Mouse (Mus musculus) left cerebral cortex, postnatal 10 days (tissue): ENCODE data around the gene Arhgef3. TPM values are rescaled to one million over a fixed set of nuclear protein-coding genes. Genes with fewer than 3 reads are reported as not detected.

Source experiments
- DNase-seq, 2 experiments: peaks; one replicate each; pipeline ENCODE4 v3.0.0; 2021 to 2022; ENCODE audit warnings: low spot score in 2 of 2, mixed read lengths in 1 of 2; ENCODE audit errors: extremely low spot score in 1 of 2
- intact Hi-C: fragments of 180-260 bp; cut with DNase I; formaldehyde crosslinking; loops from one replicate; pipeline ENCODE4 v1.15.1; 2025
- total RNA-seq, 2 experiments: library from RNA; stranded (reverse); gene quantifications; 2 replicates each; pipeline ENCODE4 v1.2.3; 2021

Arhgef3 gene
- total RNA-seq, 2 experiments from 2014 or later = 37.4 to 41.2 TPM

DNA sequence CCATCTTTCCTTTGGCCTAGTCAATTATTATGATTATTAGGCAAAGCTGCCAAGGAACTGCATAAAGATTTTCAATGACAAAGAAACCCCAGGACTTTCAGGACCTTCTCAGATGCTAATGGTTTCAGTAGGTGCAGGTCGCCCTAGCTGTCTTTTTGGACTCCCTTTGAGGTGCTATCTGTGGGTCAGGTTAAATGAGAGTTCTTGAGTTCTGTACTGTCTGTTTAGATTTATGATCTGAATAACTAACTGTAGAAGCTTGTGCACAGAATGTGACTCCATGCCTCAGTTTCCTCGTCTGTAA is 158.1 kb downstream of the Arhgef3 start:
- no peak for DNase-seq
- intact Hi-C loops = no loop called here

DNA sequence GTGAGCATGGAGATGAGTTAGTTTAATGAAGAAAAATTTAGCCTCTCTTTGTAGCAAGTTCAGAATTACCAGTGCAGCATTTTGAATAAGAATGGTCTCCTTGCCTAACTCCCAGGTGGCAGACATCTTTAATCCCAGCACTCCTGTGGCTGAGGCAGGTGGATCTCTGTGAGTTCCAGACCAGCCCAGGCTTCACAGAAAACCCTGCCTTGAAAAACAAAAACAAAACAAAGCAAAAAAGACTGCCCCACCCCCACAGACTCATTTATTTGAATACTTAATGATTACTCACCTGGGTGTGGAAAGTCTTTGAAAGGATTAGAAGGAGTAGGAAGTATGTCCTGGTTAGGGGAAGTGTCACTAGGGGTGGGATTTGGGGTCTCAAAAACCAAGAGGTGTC is 158.5 kb downstream of the Arhgef3 start:
- DNase-seq = no peak
- intact Hi-C loops = no loop called here

DNA sequence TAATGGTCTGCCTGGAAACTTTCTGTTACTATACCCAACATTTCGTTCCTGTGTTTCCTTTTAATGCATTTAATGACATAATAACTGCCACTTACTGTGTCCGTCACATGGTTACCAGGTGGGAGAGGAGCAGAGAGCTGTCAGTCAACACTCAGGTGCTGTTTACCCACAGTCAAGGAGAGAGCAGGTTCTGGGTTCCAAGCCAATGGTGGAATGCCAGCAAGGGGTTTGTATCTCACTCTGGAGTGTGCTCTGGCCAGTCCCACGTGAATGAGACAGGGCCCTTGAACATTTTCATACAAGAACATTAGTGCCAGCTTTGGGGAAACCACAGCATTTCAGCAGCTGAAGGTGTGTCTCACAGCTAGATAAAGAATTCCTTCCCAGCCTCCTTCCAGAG is 162.6 kb downstream of the Arhgef3 start:
- intact Hi-C loops = no loop called here
- no peak for DNase-seq

DNA sequence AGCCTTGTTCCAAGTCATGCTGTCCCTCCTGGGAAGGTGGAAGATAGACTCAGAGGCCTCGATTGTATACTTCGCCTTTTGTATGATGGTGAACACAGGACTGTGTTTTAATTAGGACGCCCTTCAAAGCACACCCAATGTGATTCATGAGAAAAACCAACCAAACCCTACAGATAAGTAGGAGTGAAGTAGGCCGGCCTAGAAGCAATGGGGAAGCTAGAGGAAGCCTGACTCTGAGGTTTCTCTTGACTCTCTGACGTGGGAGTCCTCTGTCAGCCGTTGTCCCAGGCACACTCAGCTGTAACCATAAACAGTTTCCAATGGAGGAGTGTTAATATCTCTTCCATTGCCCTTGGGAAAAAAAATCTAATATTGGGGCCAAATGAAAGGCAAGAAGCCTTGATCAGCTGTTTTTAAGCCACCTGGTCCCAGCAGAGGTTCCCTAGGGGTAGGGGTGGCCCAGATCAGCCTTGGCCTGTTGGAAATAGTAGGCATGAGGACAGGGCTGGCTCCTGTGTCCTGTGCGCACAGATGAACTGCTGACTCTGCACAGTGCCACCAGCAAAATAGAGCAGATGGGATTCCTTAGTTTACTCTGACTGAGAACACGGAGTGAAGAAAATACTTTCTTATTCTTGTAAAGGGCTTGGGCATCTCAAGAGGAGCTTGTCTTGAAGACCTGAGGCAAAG is 165.6 kb downstream of the Arhgef3 start:
- intact Hi-C loops = no loop called here
- no peak for DNase-seq

DNA sequence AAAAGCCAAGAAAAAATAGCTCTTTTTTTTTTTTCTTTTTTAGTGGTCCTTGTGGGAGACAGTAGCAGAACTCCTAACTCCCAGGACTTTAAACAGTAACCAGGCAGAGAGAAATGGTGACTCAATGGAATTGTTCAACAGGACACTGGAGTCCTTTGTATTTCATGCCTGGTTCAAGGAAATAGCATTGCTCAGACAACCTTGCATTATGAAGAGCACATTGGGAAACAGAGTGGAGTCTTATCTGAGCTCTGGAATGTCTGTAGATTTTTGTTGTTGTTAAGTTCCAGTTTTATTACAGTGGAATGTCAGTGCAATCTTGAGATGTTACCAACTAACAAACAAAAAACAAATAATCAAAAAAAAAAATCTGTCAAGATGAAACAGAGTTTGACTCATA is 169.3 kb downstream of the Arhgef3 start:
- no peak for DNase-seq
- intact Hi-C loops = no loop called here

DNA sequence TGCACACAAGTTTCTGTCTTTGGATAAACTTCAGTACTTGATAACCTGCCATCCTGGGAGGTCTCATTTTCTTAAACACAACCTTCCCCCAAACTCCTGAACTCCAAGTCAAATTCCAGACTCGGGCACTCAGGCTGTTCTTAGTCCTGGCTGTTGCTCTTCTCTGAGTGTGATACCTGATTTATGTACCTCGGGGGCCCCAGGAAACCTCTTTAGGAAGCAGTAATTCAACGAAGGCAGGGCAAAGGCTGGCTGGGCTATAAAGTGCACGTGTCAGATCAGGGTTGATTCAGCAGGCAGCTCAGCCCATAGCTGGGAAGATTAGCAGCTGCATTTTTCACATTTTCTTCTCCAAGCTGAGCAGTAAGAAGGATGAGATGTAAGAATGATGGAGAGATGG is 171.5 kb downstream of the Arhgef3 start:
- intact Hi-C loops = no loop called here

DNA sequence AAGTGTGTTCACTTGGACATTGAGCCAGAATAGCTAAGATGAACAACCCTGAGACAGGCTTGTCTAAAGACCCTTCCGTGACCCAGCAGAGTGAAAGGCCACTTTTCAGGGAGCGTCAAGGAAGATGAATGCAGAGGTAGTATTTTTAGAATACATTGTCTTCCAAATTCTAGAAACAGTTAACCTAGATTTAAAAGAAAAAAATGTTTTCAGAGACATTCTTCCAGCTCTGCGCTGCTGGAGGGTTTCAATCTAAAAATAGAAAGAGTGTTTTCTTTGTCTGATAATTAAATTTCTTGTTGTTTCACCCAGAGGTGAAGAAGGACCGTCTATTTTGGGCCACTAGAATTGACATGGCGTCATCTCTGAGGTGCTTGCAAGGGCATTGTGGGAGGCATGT is 174.4 kb downstream of the Arhgef3 start:
- DNase-seq = no peak
- intact Hi-C loops = no loop called here

More for the DNA sequence above, 171.5 kb downstream of the Arhgef3 start:
- no peak for DNase-seq

DNA sequence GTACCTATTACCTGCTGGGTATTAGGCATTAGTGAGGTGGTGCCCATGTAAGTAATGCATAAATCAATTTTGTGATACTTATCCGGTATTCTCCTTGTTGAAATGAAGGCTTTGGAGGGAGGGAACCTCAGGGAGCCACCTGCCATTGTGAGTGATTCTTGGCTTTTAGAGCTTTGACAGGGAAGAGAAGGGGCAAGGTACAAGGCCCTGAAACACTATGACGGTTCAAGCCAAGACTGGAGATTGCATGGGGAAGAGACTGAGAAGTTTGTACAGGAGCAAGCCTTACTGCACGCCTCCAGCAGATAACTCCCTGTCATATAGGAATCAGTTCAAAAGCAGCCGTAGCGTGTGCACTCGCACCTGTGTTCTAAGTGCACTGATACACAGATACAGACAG is 177.4 kb downstream of the Arhgef3 start:
- intact Hi-C loops = no loop called here

DNA sequence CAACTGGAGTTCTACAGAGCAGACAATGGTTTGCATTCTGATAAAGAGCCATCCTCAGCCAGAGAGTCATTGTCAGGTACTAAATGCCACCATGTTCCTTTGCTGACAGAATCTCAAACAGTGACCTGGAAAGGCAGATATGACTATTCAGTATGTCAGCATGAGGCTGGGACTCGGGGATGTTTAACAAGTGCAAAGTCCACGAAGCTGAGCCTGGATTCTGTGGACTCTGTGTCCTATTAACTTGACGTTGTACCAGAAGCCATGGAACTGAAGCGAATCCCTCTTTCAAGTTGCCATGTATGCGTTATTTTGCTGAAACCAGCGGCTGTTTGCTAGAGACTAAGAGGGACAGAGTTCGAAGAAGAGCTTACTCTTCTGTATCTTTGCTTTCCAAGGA is 181.1 kb downstream of the Arhgef3 start:
- no peak for DNase-seq
- intact Hi-C loops = no loop called here

More for the DNA sequence above, 177.4 kb downstream of the Arhgef3 start:
- no peak for DNase-seq

DNA sequence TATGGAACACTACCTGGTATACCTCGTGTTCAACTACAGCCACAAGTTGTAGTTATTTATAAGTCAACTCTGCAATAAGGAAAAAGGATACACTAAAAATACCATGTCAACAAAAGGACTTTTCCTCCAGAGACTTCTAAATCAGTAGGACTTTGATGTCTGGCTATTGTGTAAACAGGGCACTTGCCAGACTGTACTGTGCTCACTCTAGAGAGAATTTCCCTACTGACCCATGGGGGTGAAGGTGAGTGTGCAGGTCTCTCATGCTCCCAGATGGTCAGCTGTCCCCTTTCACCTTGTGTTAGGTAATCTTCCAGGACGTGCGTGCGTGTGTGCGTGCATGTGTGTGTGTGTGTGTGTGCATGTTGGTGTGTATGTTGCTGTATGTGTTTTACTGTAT is 182.3 kb downstream of the Arhgef3 start:
- intact Hi-C loops = no loop called here
- no peak for DNase-seq

DNA sequence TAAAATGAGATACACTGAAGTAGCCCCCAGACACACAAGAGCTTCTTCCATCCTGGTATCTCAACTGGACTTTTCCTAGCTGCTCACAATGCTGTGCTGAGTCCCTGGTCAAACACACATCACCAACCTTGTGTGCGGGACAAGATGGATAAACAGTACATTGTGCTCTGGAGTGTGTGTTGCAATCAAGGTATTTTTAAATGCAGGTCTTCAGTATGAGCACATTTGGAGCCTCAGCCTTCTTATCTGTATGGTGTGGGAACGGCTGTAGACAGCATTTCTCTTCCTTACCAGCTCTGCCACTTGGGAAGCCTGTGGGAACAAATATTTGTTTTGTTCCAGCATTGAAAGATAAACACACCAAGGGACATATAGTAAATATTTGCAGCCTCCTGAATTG is 184.2 kb downstream of the Arhgef3 start:
- intact Hi-C loops = no loop called here
- no peak for DNase-seq

DNA sequence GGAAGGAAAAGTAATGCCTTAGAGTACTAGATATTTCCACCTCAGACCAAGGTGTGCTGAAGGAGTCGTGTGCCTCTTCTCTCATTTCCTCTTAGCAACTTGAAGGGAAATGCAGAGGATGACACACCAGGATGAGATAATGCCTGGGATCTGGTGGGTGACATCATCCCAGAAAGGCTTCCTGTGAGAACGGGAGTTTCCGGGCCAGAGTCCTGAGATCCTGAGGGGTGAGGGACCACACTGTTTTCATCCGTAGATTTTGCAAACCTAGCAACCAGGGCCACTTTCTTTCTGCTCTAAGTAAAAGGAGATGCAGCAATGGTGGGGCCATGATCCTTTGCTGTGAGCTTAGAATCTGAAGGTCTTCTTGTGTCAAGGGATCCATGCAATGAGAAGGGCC is 185.0 kb downstream of the Arhgef3 start:
- intact Hi-C loops = no loop called here

DNA sequence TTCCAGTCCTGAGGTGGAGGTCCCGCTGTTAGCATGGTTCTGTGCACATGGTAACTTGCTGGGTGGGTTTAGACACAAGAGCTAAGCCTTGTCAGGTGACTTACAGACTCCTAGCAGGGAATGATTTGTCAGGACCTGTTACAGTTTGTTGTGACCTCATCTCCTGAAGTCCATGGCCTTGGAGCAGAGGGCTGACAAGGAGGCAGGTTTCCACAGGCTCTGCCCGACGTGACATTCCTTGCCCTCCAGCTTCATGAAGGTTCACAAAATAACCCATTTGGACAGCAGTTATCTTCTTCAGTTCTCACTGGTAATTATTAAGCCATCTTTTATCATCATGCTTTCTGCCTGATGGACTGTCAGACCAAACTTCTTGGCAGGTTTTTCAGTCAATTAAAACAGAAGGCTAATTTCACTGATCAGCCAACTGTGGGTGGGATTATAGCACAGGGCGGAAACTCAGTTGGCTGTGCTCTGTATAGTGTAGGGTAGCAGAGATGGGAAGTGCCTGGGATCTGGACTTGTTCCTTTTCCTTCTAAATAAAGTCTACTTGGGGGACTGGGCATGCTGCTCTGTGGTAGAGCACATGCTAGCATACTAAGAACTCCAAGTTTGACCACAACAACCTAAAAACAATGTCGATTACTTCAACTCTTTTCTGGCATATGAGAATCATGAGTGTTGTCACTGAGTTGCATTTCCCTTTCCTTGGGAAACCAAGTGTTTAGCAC is 187.2 kb downstream of the Arhgef3 start:
- intact Hi-C loops = no loop called here
- no peak for DNase-seq

More for the DNA sequence above, 185.0 kb downstream of the Arhgef3 start:
- DNase-seq = no peak

DNA sequence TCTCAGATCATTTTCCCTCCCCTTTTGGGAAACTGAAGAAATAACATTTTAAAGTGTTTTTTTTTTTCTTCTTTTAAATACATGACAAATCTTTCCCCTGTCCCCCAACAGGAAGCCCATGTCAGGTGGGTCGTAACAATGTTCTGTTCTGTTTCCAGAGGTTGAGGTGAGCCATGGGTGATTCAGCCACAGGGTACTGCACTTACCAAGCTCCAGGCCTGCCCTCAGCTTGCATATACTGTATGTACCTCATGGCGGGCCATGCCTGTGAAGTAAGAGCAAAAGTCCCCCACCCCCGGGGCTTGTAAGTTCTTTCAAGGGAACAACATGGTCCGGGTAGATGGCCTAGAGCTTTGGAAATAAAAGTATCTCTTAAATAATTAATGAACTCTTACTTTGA is 188.6 kb downstream of the Arhgef3 start:
- no peak for DNase-seq
- intact Hi-C loops = no loop called here

DNA sequence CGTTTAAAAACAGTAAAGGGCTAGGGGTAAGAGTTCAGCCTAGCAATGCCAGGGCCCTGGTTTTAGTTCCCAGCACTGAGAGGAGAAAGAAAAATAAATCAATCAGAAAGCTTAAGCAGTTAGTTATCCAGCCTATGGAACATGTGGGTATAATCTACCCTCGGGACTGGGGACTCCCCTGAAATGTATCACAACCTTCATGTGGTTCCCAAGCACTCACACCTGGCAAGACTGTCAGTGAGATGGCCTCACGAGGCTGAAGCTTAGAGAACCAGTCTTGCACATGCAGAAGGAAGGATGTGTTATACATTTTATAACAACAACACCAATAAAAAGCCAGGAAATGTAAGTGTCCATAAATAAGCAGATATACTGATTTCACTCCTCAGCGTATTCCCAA is 189.7 kb downstream of the Arhgef3 start:
- intact Hi-C loops = no loop called here
- DNase-seq = no peak

DNA sequence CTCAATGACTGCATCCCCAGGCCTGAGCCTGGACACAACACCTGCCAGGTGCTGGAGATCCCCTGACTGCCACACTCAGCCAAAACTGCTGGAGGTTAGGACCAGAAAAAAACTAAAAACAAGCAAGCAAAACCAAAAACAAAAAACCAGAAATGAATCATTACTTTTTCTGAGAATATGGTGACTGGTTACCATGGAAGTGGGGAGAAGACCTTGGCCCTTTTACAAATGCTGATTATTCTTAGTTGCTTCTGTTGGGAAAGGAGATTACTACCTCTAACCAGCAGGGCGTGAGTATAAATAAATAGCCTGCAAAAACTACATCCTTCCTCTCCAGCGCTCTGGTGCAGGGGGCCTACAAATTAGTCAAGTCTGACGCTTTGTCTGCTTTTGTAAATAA is 194.1 kb downstream of the Arhgef3 start:
- intact Hi-C loops = no loop called here
- DNase-seq = no peak

DNA sequence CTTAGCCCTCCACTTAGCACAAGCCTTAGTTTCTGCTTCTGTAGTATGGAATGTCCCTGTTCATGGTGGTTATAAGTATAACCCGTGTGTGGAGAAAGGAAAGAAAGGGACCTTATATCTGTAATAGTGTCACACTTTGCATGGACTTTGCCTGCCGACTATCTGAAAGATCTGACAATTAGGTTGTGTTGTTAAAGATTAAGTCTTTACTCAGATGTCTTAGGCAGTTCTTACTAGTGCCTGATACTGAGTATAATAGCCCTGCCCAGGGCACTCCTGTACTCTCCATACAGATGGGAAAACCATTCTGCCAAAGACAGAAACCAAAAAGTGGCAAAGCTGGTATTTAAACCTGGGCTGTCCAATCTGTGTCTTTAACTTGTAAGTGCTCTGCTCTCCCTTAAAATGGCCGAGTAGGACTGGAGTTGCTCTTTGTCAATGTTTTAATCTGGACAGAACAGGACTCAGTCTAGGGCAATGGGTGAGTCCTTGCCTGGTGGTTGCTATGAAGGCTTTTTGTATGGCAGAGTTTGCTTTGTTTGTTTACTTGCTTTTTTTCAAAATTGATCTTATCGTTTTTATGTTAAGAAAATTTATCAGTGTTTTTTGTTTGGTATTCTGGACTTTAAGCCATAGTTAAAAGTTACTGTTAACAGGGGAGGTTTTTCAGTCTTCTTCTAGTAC is 196.0 kb downstream of the Arhgef3 start:
- no peak for DNase-seq

DNA sequence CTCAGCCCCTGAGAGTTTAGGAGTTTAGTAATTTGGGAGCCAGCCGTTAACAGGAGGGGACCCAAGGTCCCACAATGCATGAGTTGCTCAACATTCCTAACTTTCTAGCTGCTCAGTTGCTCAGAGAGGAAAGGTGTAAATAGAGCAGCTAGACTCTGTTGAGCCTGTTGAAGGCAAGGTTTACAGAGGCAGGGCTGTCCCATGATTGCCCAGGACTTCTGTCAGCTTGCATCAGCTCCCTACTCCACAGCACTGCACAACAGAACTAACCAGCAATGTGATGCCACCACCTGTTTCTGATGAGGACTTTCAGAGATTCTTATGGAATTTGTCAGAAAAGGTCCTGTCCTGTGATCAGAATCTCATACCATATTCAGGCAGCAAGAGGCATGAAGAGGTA is 197.7 kb downstream of the Arhgef3 start:
- DNase-seq = no peak

More for the DNA sequence above, 196.0 kb downstream of the Arhgef3 start:
- intact Hi-C loops = no loop called here

DNA sequence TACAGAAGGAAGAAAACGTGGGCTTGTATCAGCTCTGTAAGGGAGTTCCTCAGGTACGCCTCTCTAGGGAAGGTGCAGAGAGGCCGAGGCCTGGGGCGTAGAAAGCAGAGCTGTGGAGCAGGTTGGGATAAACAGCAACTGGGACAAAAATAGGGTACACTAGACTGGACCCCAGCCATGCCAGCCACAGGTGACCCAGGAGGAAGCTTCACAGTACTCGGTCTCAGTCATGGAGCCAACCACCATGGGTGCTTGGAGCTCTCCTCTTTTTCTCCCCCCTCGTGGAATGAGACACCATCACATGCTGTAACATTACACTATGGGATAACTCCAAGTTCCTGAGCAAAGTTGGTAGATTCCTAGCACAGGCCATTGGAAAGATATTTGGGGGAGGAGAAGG is 201.0 kb downstream of the Arhgef3 start:
- intact Hi-C loops = no loop called here

More for the DNA sequence above, 197.7 kb downstream of the Arhgef3 start:
- intact Hi-C loops = no loop called here

DNA sequence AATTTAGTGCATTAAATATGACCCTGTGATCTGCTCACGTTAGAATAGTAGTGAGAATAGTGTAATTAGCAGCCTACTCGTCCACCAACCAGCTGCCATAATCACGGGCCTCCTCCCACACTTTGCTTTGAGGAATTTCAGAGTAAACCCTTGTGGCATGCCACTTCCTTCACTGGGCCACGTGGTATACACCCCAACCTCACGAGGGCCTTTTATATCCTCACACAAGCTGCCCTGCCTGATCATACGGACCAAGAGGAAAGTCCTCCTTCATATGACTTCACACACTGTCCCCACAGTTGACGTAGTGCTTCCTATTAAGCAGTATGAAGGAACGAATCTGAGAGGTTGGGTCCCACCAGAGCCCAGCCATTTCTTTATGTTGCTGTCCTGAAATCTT is 202.4 kb downstream of the Arhgef3 start:
- intact Hi-C loops = no loop called here

More for the DNA sequence above, 201.0 kb downstream of the Arhgef3 start:
- no peak for DNase-seq

More for the DNA sequence above, 202.4 kb downstream of the Arhgef3 start:
- no peak for DNase-seq
